Mouse (Mus musculus) frontal cortex, postnatal 10 days (tissue): ENCODE data around the gene Ptgir.

Experiments used
- DNase-seq, 2 experiments: peaks; one replicate each; pipeline ENCODE4 v3.0.0; 2022; ENCODE audit warnings: low spot score in 2 of 2, mixed read lengths in 1 of 2

The Ptgir gene

GRCm38 (mm10) chr7:16916342-16917265, 10.3 kb downstream of the Ptgir start:
- DNase-seq = no peak

GRCm38 (mm10) chr7:16917447-16917846, 11.2 kb downstream of the Ptgir start:
- DNase-seq = no peak

DNA sequence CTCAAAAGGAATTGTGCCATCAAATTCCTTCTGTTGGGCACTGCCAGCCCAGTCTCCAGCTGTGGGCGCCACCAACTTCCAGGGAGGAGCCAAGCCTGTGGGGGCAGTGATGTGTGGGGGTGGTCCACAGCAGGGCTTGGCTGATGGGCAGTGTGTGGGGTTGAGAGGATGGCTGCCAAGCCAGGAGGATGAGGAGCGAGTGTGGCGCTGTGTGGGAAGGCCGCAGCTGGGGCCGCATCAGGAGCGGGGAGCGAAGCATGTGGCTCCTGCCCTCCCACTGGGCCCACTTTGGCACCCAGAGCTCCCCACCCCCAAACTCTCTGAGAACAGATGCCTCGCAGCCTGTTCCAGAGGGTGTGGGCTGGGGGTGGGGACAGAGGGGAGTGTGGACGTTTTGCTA, 11.7 kb downstream of the Ptgir start:
- DNase-seq = peak in 1 of 2 experiments; percentile 53

- DNase-seq = no peak
Observed at GRCm38 (mm10) chr7:16918670-16919069, 12.4 kb downstream of the Ptgir start.

GRCm38 (mm10) chr7:16919395-16920149, 13.3 kb downstream of the Ptgir start:
- DNase-seq = no peak

GRCm38 (mm10) chr7:16920150-16920579, 13.9 kb downstream of the Ptgir start:
- DNase-seq = no peak

- peak in 1 of 2 experiments; percentile 49 for DNase-seq
Observed at GRCm38 (mm10) chr7:16920818-16921791, 14.8 kb downstream of the Ptgir start.

DNA sequence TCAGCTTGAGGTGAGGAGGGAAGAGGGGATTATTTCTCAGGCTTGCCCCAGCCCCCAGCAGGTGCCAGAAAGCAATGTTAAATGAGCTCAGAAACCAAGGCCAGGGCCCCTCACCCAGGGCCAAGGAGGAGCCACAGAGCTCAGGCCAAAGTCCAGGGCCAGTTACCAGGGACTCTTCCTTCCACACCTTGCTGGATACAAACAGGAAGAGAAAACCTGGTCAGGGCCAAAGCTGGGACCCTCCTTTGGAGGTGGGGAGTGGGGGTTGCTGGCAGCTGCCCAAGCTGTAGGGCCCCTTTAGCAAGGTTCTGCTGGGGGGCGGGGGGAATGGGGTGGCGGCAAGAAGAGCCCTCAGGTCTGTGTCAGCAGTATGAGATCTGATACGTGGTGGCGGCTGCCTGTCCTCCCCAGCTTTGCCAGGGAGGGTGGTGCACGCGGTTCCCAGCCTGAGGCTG, 15.6 kb downstream of the Ptgir start:
- peak in 1 of 2 experiments; percentile 28 for DNase-seq

- DNase-seq = peak in 1 of 2 experiments; percentile 42
Observed at GRCm38 (mm10) chr7:16922360-16922973, 16.2 kb downstream of the Ptgir start.

GRCm38 (mm10) chr7:16923283-16924036, 17.2 kb downstream of the Ptgir start:
- DNase-seq = peak; percentile 60 to 77

GRCm38 (mm10) chr7:16924037-16924834, 17.9 kb downstream of the Ptgir start, which contains the start of gene Calm3:
Calm3 (minus strand) TSS chr7:16924114.
- DNase-seq = peak; percentile 98 to 100

- DNase-seq = no peak
Observed at GRCm38 (mm10) chr7:16928341-16928740, 22.1 kb downstream of the Ptgir start.

- DNase-seq = peak in 1 of 2 experiments; percentile 70
Observed at GRCm38 (mm10) chr7:16930850-16931249, 24.6 kb downstream of the Ptgir start.

- DNase-seq = peak in 1 of 2 experiments; percentile 86
Observed at GRCm38 (mm10) chr7:16931968-16932627, 25.8 kb downstream of the Ptgir start.

DNA sequence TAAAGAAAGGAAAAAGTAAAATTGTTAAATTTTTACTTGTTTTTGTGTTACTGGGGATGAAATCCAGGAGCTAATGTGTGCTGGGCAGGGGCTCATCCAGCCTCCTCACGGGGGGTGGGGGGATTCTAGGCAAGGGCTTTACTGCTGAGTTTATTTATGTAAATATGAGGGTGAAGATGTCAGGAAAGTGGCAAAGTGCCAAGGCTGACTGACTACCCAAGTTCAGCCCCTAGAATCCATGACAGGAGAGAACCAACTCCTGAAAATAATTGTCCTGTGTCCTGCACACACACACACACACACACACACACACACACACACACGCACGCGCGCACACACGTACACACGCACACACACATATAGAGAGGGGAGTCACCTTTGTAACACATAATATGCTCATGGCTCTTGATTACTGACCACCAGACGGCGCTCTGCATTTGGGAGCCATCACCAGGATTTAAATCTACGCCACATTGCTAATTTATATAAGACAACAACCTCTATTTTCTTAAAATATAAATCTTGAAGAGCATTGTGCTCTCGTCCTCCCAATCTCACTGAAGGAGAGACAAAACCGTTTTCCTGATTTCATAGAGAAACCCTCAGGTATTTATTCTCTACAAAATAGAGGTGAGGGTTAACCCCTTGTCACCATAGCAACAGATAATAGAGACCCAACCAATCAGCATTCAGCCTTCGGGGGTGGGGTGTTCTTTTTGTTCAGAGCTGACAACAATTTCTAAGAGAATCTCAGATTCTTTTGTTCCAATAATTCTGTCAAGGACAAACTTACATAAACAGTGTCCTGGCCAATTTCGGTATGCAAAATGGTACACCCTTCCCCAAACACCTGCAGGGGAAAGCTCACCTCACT, 26.7 kb downstream of the Ptgir start:
- peak in 1 of 2 experiments; percentile 68 for DNase-seq

GRCm38 (mm10) chr7:16937312-16937711, 31.0 kb downstream of the Ptgir start:
- no peak for DNase-seq

GRCm38 (mm10) chr7:16938117-16938791, 32.0 kb downstream of the Ptgir start:
- DNase-seq = peak in 1 of 2 experiments; percentile 66
